Mouse (Mus musculus) neural tube, embryonic 12.5 days (tissue): ENCODE measurements around the gene Rfx7. TPM values are rescaled to one million over a fixed set of nuclear protein-coding genes. Genes with fewer than 3 reads are reported as not detected.

Experiments
- ATAC-seq: fragments of 200-750 bp; cut with Nextera tagmentation; 2 replicates; pipeline ENCODE4 v1.8.0; 2017; ENCODE audit warnings: low read depth, mild to moderate bottlenecking, moderate TSS enrichment, moderate library complexity; ENCODE audit not compliant: low FRiP score
- H3K27ac ChIP-seq: fragments of 300-500 bp; sonication (generic); 2 replicates; pipeline ENCODE4 v1.5.1; 2016
- H3K27me3 ChIP-seq: fragments of 300-500 bp; sonication (generic); replicated peaks from 2 replicates; pipeline ENCODE4 v1.6.1; 2016; ENCODE audit warnings: mild to moderate bottlenecking
- H3K36me3 ChIP-seq: fragments of 300-500 bp; sonication (generic); 2 replicates; pipeline ENCODE4 v1.6.1; 2016; ENCODE audit warnings: mild to moderate bottlenecking
- H3K4me1 ChIP-seq: fragments of 300-500 bp; sonication (generic); 2 replicates; pipeline ENCODE4 v1.6.1; 2016
- H3K4me2 ChIP-seq: fragments of 300-500 bp; sonication (generic); replicated peaks from 2 replicates; pipeline ENCODE4 v1.6.1; 2016; ENCODE audit warnings: mild to moderate bottlenecking
- H3K4me3 ChIP-seq: fragments of 300-500 bp; sonication (generic); 2 replicates; pipeline ENCODE4 v1.5.1; 2016
- H3K9ac ChIP-seq: fragments of 300-500 bp; sonication (generic); 2 replicates; pipeline ENCODE4 v1.6.1; 2016; ENCODE audit warnings: mild to moderate bottlenecking
- H3K9me3 ChIP-seq: fragments of 300-500 bp; sonication (generic); 2 replicates; pipeline ENCODE4 v1.6.1; 2016; ENCODE audit warnings: mild to moderate bottlenecking
- WGBS: fragments of 180-500 bp; shearing (Covaris S2); methylation state at CpG from one replicate; pipeline ENCODE4 v1.1.7; 2016; 5-methylcytosine and 5-hydroxymethylcytosine counted together
- polyA plus RNA-seq: library from polyadenylated mRNA; unstranded; fragments of >200 nt; fragmentation: Nextera tagmentation; extraction: Ambion mirVana; gene quantifications from 2 replicates; pipeline ENCODE4 v1.2.1, GENCODE M21; 2016

The Rfx7 gene
- polyA plus RNA-seq, 1 experiment from 2014 or later: 20.8 TPM

DNA sequence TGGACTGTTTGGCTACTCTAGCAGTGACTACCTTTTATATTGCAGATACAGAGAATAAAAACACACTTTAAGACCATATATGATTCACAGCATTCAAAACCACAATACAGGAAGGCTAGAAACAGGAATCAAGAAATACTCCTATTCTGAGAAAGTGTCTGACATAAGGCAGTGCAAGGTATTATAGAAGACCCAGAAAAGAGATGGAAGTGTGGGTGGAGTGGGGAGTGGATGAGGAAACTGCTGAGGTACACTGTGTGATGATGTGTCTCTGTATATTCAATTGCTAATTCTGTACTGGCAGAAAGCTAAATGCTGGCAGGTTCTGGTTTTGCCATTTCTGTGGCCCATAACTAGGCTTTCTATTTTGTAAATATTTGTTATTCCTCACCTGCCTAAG, 11.2 kb upstream of the Rfx7 start:
- no peak for ATAC-seq
- Histone ChIP-seq H3K27me3 (no peaks in the 10 kb centered on the region), H3K27ac (no peak overlapping the region), H3K9me3 (no peaks in the 10 kb centered on the region), H3K4me1 (no peaks in the 10 kb centered on the region), H3K9ac (no peak overlapping the region), H3K4me2 (no peak overlapping the region), H3K36me3 (no peaks in the 10 kb centered on the region), H3K4me3 (no peak overlapping the region)

DNA sequence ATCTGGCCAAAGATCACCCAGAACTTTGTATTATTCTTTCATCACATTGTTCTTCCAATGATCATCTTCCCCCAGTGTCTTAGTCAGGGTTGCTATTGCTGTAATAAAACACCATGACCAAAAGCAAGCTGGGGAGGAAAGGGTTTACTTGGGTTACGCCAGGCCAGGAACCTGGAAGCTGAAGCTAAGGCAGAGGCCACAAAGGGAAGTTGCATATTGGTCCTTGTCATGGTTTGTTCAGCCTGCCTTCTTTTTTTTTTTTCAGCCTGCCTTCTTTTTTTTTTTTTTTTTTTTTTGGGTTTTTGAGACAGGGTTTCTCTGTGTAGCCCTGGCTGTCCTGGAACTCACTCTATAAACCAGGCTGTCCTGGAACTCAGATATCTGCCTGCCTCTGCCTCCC, 5.9 kb upstream of the Rfx7 start:
- H3K27me3 ChIP-seq: no peaks in the 10 kb centered on the region
- H3K27ac ChIP-seq: no peak overlapping the region
- H3K4me1 ChIP-seq: peaks cover 8% of the 10 kb centered on the region
- H3K36me3 ChIP-seq: no peaks in the 10 kb centered on the region
- 79% methylated on average over 1 of the region's 1 CpGs for WGBS
- H3K9ac ChIP-seq: no peak overlapping the region
- no peak for ATAC-seq
- no peaks in the 10 kb centered on the region for H3K9me3 ChIP-seq
- no peak overlapping the region for H3K4me3 ChIP-seq
- no peak overlapping the region for H3K4me2 ChIP-seq

DNA sequence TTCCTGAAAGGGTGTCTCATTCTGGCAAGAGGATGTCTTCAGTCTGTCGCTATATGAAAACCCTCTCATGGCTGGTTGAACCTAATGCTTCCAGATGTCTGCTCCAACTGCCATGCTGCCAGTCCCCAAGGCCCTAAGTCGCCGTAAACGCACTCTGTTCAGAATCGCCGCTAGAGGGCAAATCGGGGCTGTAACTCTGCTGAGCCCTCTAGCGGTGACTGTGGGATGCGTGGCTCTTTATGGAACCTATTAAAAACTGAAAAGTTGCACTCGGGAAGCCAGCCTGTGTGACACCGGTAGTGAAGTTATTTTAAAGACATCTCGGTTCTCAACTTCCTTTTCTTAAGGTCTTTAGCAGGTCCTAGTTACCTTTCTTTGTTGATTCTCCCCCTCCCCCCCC, 1.8 kb upstream of the Rfx7 start:
- Histone ChIP-seq H3K4me3 (no peak overlapping the region), H3K27me3 (no peaks in the 10 kb centered on the region), H3K4me2 (no peak overlapping the region), H3K9ac (no peak overlapping the region), H3K27ac (no peak overlapping the region), H3K9me3 (no peaks in the 10 kb centered on the region), H3K4me1 (peaks cover 11% of the 10 kb centered on the region), H3K36me3 (no peaks in the 10 kb centered on the region)
- WGBS: under 1% methylated on average over 12 of the region's 12 CpGs
- no peak for ATAC-seq

DNA sequence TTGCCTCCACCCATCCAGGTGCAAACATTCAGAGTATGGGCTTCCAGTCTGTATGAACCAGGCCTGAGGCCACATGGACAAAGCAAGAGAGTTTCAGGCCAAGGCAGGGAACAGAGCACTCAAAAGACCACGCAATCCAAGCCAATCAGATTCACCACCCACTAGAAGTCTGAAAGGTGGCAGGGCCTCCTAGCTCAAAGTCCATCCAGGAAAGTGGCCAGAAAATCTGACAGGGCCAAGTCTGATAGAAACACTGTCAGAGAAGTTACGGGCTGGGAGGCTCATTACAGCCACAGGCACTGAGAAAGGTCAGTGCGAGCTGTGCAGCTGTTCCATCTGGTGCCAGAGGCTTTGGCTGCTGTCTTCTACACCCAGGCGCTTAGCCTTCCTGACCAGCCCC, 1.2 kb upstream of the Rfx7 start:
- WGBS: 34% methylated on average over 4 of the region's 4 CpGs

DNA sequence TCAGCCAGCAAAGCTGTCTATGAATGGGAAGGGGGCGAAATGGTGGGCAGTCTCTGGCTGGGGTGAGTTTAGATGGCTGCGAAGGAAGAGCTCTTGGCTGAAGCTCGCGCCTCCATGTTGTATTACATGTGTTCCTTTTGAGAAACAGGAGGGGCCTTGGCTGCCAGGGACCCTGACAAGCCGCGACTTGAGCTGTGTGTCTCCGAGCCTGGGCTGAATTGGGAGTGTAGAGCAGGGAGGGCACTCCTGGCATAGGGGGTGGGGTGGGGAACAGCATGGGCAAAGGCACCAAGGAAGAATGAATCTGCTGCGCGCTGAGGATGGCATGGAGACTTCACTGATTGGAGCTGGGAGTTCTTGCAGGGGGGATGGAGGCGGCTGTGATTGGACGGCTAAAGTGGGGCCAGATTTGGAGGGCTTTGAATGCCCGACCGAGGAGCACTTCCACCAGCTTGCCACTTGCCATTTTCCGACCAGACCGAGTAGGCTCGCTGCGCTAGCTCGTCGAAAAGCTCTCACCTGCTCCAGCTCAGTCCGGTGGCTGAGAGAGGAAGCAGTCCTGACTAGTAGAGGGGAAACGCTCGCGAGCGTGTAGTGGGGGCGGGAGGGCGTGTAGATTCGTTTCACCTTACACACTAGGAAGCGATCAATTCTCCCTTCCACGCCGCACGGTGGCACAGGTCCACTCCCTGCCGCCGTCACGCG, 597 bp upstream of the Rfx7 start:
- Histone ChIP-seq H3K27me3 (no peaks in the 10 kb centered on the region), H3K27ac (peak overlapping the region; percentile 99), H3K4me1 (peaks cover 11% of the 10 kb centered on the region), H3K4me2 (peak overlapping the region; percentile 68), H3K36me3 (no peaks in the 10 kb centered on the region), H3K9ac (peak overlapping the region; percentile 96), H3K4me3 (peak overlapping the region; percentile 85), H3K9me3 (no peaks in the 10 kb centered on the region)
- WGBS: under 1% methylated on average over 35 of the region's 35 CpGs
- peak; percentile 92 for ATAC-seq

More for the DNA sequence above, 1.2 kb upstream of the Rfx7 start:
- H3K27me3 ChIP-seq: no peaks in the 10 kb centered on the region
- peak overlapping the region; percentile 96 for H3K9ac ChIP-seq
- H3K27ac ChIP-seq: peak overlapping the region; percentile 99
- ATAC-seq: peak; percentile 3; the same call in 1 of the 2 replicates
- peak overlapping the region; percentile 68 for H3K4me2 ChIP-seq
- no peaks in the 10 kb centered on the region for H3K36me3 ChIP-seq
- no peaks in the 10 kb centered on the region for H3K9me3 ChIP-seq
- peaks cover 11% of the 10 kb centered on the region for H3K4me1 ChIP-seq
- peak overlapping the region; percentile 85 for H3K4me3 ChIP-seq

DNA sequence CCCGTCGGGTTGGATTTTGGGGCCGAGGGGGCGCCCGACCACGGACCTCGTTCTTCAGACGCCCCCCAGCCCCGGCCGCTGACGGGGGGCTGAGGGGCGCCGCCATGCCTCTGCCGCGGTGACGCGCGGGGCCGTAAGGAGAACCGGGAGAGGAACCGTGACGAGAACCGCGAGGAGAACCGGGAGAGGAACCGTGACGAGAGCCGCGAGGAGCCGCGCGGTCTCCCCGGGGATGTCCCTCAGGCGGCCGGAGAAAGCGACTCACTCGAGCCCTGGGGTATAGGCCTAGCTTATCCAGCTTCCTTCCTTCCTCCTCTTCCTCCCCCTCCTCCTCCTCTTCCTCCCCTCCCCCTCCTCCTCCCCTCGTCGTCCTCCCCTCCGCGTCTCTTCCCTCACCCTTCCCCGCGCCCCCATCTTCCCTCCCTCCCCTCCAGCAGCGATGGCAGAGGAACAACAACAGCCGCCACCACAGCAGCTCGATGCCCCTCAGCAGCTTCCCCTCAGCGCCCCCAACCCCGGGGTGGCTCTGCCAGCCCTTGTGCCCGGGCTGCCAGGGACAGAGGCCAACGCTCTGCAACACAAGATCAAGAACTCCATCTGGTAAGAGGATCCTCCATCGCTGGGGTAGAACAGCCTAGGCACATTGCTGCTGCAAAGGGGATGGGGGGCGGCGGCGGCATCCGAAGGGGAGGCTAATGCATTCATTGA, 495 bp downstream of the Rfx7 start:
- Histone ChIP-seq H3K9ac (peak overlapping the region; percentile 96), H3K4me2 (peak overlapping the region; percentile 68), H3K27ac (peak overlapping the region; percentile 99), H3K4me1 (peaks cover 11% of the 10 kb centered on the region), H3K9me3 (no peaks in the 10 kb centered on the region), H3K36me3 (no peaks in the 10 kb centered on the region), H3K4me3 (peak overlapping the region; percentile 85), H3K27me3 (no peaks in the 10 kb centered on the region)
- peak; percentile 66 for ATAC-seq
- whole genome bisulfite sequencing: 1% methylated on average over 54 of the region's 55 CpGs

DNA sequence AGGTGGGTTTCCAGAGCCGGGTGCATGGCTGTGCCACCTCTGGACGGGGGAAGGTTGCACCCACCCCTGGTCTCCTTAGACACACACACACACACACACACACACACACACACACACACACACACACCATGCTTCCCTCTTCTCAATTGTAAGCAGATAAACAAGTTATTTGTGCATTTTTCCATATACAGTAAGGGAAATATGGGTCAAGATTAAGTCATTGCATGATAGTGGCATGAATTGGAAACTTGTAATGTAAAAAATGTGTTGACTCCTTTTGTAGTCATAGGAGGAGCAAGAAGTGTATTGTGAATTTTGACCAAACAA, 1.0 kb downstream of the Rfx7 start:
- WGBS: 4% methylated on average over 2 of the region's 2 CpGs
- peak overlapping the region; percentile 85 for H3K4me3 ChIP-seq
- ATAC-seq: peak; percentile 22; the same call in 1 of the 2 replicates

DNA sequence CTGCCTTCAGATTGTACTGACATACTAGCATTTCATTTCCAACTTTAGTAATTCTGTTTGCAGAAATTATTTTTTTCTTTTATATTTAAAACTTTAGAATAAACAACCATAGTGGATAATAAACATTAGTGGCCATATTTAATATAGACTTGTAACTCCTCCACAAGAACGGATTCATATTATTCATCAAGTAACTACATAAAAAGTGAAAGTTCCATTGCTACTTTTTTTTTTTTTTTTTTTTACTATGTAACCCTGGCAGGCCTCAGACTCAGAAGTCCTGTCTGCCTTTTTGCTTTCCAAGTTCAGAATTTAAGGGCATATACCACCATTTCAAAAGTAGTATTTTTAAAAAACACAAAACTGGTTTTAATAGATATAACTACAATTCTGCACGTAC, 2.9 kb downstream of the Rfx7 start:
- H3K27me3 ChIP-seq: no peaks in the 10 kb centered on the region
- no peak overlapping the region for H3K4me3 ChIP-seq

More for the DNA sequence above, 1.0 kb downstream of the Rfx7 start:
- Histone ChIP-seq H3K27ac (peak overlapping the region; percentile 99), H3K9me3 (no peaks in the 10 kb centered on the region), H3K4me1 (peaks cover 11% of the 10 kb centered on the region), H3K4me2 (peak overlapping the region; percentile 68), H3K9ac (peak overlapping the region; percentile 96), H3K27me3 (no peaks in the 10 kb centered on the region), H3K36me3 (no peaks in the 10 kb centered on the region)

DNA sequence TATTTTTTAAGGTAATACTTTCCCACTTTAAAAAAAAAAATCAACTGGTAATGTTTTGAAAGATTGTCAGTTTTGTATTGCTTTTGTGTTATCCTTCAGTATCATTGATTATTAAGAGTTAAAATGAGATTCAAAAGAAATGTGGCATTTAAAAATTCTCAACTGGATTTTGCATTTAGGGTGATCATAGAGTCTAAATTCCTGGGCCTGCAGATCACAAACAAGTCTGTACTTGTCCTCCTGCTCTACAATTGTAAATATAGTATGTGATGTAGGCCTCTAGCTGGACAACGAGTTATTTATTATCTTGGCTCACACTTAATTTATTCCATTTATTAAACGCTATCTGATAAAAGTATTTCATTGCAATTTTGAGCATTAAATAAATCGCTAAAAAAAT, 3.4 kb downstream of the Rfx7 start:
- no peak for ATAC-seq
- Histone ChIP-seq H3K4me3 (no peak overlapping the region), H3K27ac (no peak overlapping the region)

More for the DNA sequence above, 2.9 kb downstream of the Rfx7 start:
- H3K4me2 ChIP-seq: peak overlapping the region; percentile 59
- no peaks in the 10 kb centered on the region for H3K36me3 ChIP-seq
- H3K4me1 ChIP-seq: peaks cover 11% of the 10 kb centered on the region
- H3K9me3 ChIP-seq: no peaks in the 10 kb centered on the region
- 89% methylated on average over 2 of the region's 2 CpGs for WGBS
- no peak for ATAC-seq
- no peak overlapping the region for H3K27ac ChIP-seq
- no peak overlapping the region for H3K9ac ChIP-seq

DNA sequence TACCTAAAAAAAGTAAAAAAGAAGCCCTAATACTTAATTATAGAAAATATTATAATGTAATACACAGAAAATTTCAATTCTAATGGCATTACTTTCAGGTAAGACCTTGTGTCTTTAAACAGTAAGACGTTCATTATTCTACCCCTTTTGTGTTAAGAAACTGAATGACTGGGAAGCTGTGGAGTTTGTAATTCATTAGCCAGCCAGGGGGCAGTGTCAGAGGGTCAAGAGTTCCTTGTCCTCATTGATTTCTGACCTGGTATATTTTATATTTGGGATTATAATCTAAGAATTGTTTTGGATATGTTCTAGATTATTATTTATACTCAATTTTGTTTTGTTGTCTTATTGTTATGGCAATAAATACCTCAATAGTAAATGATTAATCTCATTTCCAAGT, 5.0 kb downstream of the Rfx7 start:
- H3K4me3 ChIP-seq: no peak overlapping the region
- no peaks in the 10 kb centered on the region; the same call in 1 of the 2 replicates for H3K4me1 ChIP-seq
- H3K27me3 ChIP-seq: no peaks in the 10 kb centered on the region
- no peak overlapping the region for H3K27ac ChIP-seq
- no peak for ATAC-seq
- no peak overlapping the region for H3K9ac ChIP-seq
- 33% methylated on average over 1 of the region's 1 CpGs for WGBS
- peaks cover 4% of the 10 kb centered on the region; the same call in 1 of the 2 replicates for H3K36me3 ChIP-seq
- H3K4me2 ChIP-seq: no peak overlapping the region
- no peaks in the 10 kb centered on the region for H3K9me3 ChIP-seq

More for the DNA sequence above, 3.4 kb downstream of the Rfx7 start:
- Histone ChIP-seq H3K4me2 (no peak overlapping the region), H3K9ac (no peak overlapping the region), H3K36me3 (peaks cover 3% of the 10 kb centered on the region; the same call in 1 of the 2 replicates), H3K9me3 (no peaks in the 10 kb centered on the region), H3K4me1 (peaks cover 10% of the 10 kb centered on the region), H3K27me3 (no peaks in the 10 kb centered on the region)
- WGBS: 83% methylated on average over 3 of the region's 3 CpGs

DNA sequence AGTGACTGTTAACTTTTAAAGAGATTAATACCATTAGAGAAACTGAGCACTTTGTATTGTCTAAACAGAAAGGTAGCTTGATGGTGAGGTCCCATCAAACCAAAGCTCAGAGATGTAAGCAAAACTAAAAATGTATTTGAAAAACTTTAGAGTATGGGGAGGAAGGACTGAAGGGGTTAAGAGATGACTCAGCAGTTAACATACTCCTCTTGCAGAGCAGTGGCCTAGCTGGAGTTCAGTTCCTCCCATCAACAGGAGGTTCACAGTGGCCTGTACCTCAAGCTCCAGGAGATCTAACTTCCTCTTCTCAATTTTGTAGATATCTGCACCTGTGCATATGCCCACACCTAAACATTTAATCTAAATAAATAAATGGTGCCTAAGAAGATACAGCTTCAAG, 11.6 kb downstream of the Rfx7 start:
- H3K9me3 ChIP-seq: no peaks in the 10 kb centered on the region
- H3K4me2 ChIP-seq: no peak overlapping the region
- H3K36me3 ChIP-seq: peaks cover 9% of the 10 kb centered on the region; the same call in 1 of the 2 replicates
- no peak overlapping the region for H3K9ac ChIP-seq
- no peak overlapping the region for H3K27ac ChIP-seq
- H3K4me1 ChIP-seq: no peaks in the 10 kb centered on the region
- H3K4me3 ChIP-seq: no peak overlapping the region
- no peaks in the 10 kb centered on the region for H3K27me3 ChIP-seq
- ATAC-seq: no peak

DNA sequence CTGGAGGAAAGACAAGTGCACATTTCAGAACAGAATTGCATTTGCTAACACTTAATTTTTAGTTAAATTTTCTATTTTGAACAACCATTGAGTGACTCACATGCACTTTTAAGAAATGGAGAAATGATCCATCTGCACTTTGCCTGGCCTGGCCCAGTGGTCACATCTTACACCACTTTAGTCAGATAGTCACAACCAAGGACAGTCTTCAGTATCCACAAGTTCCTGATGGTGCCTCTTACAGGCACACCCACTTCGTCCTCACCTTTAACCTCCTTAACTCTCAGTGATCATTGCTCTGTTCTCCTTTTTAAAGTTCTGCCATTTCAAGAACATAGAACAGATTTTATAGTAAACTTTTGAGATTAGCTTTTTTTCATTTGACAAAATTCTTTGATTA, 26.7 kb downstream of the Rfx7 start:
- WGBS: 83% methylated on average over 1 of the region's 1 CpGs
- ATAC-seq: no peak

More for the DNA sequence above, 26.7 kb downstream of the Rfx7 start:
- Histone ChIP-seq H3K36me3 (no peaks in the 10 kb centered on the region), H3K27ac (no peak overlapping the region), H3K9ac (no peak overlapping the region), H3K27me3 (no peaks in the 10 kb centered on the region), H3K9me3 (no peaks in the 10 kb centered on the region), H3K4me1 (no peaks in the 10 kb centered on the region), H3K4me2 (no peak overlapping the region), H3K4me3 (no peak overlapping the region)
